Mouse (Mus musculus) CH12.LX (cell line): ENCODE results near the gene Ccdc92.

ENCODE experiments used
- CTCF ChIP-seq, 2 experiments: IDR thresholded peaks in 1 of 2; conservative IDR thresholded peaks in 1 of 2; 2 replicates each; pipeline ENCODE4 v1.5.1; 2011 to 2012; ENCODE audit warnings: low read depth in 2 of 2, low read length in 2 of 2, improper control_type of control experiment in 1 of 2, inconsistent platforms in 1 of 2, mild to moderate bottlenecking in 1 of 2, moderate library complexity in 1 of 2
- EP300 ChIP-seq: IDR thresholded peaks from 2 replicates; pipeline ENCODE4 v1.6.1; 2011; ENCODE audit warnings: low read length, improper control_type of control experiment
- ETS1 ChIP-seq: conservative IDR thresholded peaks from 2 replicates; pipeline ENCODE4 v1.6.1; 2012; ENCODE audit warnings: low read depth, mild to moderate bottlenecking, inconsistent platforms, low read length, improper control_type of control experiment, moderate library complexity
- JUND ChIP-seq: conservative IDR thresholded peaks from 2 replicates; pipeline ENCODE4 v1.6.1; 2011; ENCODE audit warnings: low read depth, low read length, improper control_type of control experiment
- MAFK ChIP-seq: IDR thresholded peaks from 2 replicates; pipeline ENCODE4 v1.6.1; 2011; ENCODE audit warnings: low read length, improper control_type of control experiment; ENCODE audit not compliant: insufficient replicate concordance
- MAZ ChIP-seq: IDR thresholded peaks from 2 replicates; pipeline ENCODE4 v1.6.1; 2012; ENCODE audit warnings: low read depth, mild to moderate bottlenecking, inconsistent platforms, low read length, improper control_type of control experiment, moderate library complexity
- MEF2A ChIP-seq: IDR thresholded peaks from 2 replicates; pipeline ENCODE4 v1.6.1; 2014; ENCODE audit warnings: low read depth, mild to moderate bottlenecking, inconsistent platforms, low read length, improper control_type of control experiment, borderline replicate concordance
- POLR2A ChIP-seq: IDR thresholded peaks from 2 replicates; pipeline ENCODE4 v1.6.1; 2011; ENCODE audit warnings: low read depth, mild to moderate bottlenecking, improper control_type of control experiment, low read length
- RAD21 ChIP-seq: IDR thresholded peaks from 2 replicates; pipeline ENCODE4 v1.6.1; 2011; ENCODE audit warnings: low read depth, mild to moderate bottlenecking, low read length, improper control_type of control experiment, moderate library complexity
- RCOR1 ChIP-seq: conservative IDR thresholded peaks from 2 replicates; pipeline ENCODE4 v1.6.1; 2012; ENCODE audit warnings: low read depth, mild to moderate bottlenecking, inconsistent platforms, low read length, improper control_type of control experiment
- SIN3A ChIP-seq: IDR thresholded peaks from 2 replicates; pipeline ENCODE4 v1.6.1; 2012; ENCODE audit warnings: low read length, improper control_type of control experiment, inconsistent platforms
- SMC3 ChIP-seq: IDR thresholded peaks from 2 replicates; pipeline ENCODE4 v1.6.1; 2011; ENCODE audit warnings: low read depth, low read length, improper control_type of control experiment
- UBTF ChIP-seq: IDR thresholded peaks from 2 replicates; pipeline ENCODE4 v1.6.1; 2012; ENCODE audit warnings: low read depth, mild to moderate bottlenecking, inconsistent platforms, low read length, improper control_type of control experiment, moderate library complexity

- no peak for TF ChIP-seq MAZ
- no peak for TF ChIP-seq SIN3A
- TF ChIP-seq CTCF (conservative IDR thresholded peaks at IDR 0.05 in 1 of 2, IDR thresholded peaks at IDR 0.05 in 1 of 2; ENCODE audit: low read depth in 2 of 2, low read length in 2 of 2), result peak; percentile 19 to 87; a peak in 2 of 4 replicates
- no peak for TF ChIP-seq MEF2A
- peak; percentile 93 for TF ChIP-seq RAD21
- no peak for TF ChIP-seq POLR2A
- no peak for TF ChIP-seq EP300
- no peak for TF ChIP-seq UBTF
- peak; percentile 76 for TF ChIP-seq SMC3
- no peak for TF ChIP-seq MAFK
- TF ChIP-seq JUND, result no peak
- TF ChIP-seq ETS1, result no peak
- no peak for TF ChIP-seq RCOR1
Observed at GRCm38 (mm10) chr5:124868981-124869380, 6.8 kb upstream of the Ccdc92 start.
